Mouse (Mus musculus): Measurements from ENCODE around the gene Srrt. TPM values are rescaled to one million over a fixed set of nuclear protein-coding genes. Genes with fewer than 3 reads are reported as not detected.
A peak's percentile ranks its signal among the peaks of the same experiment; 100 is the strongest.

The Srrt gene
- polyA plus RNA-seq, 1 experiment from 2014 or later: 158 TPM

DNA sequence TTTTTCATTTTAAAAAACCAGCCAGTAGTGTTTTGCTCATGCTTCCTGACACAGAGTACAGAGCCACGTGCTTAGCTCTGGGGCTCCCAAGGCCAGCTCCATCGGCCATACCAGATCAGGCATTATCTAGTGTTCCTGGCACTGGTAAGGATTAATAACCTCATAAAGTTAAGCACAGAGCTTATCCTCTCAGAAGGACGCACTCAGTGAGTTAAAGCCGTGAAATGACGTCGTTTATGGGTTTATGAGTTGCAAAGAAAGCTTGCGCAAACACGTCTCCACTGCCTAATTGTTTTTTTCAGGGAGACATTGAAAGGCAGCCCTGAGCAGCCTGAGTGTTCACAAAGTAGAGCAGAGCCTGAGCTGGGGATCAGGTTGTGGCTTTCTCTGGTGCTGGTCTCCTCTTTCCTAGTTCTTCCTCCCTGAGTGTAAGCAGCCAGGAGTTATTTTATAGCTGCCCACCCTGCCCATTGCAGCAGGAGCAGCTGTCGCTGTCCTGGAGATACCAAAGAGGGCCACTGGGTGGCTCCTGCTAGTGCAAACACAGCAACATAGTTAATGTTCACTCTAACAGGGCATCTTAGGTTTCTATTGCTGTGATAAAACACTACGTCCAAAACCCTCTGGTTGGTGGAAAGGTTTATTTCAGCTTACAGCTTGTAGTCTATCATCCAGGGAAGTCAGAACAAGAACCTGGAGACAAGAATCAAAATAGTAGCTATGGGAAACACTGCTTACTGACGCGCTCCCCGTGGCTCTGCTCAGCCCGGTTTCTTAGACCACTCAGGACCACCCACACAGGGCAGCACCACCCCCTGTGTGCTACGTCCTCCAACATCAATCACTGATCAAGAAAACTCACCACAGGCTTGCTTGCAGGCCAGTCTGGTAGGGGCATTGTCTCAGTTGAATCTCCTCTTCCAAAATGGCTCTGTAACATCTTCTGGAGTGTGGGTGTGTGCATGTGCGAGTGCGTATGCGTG is 29.8 kb downstream of the Srrt start:
- H3K36me3 ChIP-seq (ENCODE audit: insufficient read depth, low read length): no peaks in the 10 kb centered on the region
- WGBS: 29% methylated on average over 18 of the region's 18 CpGs
- no peak overlapping the region for H3K4me3 ChIP-seq (ENCODE audit: low read length)
- no peak overlapping the region for H3K9ac ChIP-seq (replicated peaks; ENCODE audit: low read length)
- H3K4me2 ChIP-seq (replicated peaks; ENCODE audit: low read depth, low read length): 0 out of 2 replicates have a peak overlapping the region, but pooled peaks have one; percentile 1
- 0 out of 2 replicates have a peak, but pooled peaks cover 3% of the 10 kb centered on the region for H3K27me3 ChIP-seq (ENCODE audit: insufficient read depth, low read length)
- peaks cover 4% of the 10 kb centered on the region; the same call in 1 of the 2 replicates for H3K9me3 ChIP-seq (ENCODE audit: low read length)
- H3K27ac ChIP-seq (ENCODE audit: low read length): no peak overlapping the region
- ATAC-seq (ENCODE audit: low FRiP score, low TSS enrichment): 0 out of 2 replicates have a peak, but pooled peaks have one; percentile 61
- H3K4me1 ChIP-seq (ENCODE audit: insufficient read depth, low read length): 0 out of 2 replicates have a peak, but pooled peaks cover 4% of the 10 kb centered on the region

GRCm38 (mm10) chr5:137268131-137268910 is 39.2 kb downstream of the Srrt start:
- Histone ChIP-seq H3K4me1 (ENCODE audit: insufficient read depth, low read length) (peaks cover 7% of the 10 kb centered on the region), H3K9ac (replicated peaks; ENCODE audit: low read length) (0 out of 2 replicates have a peak overlapping the region, but pooled peaks have one; percentile 31), H3K9me3 (ENCODE audit: low read length) (peaks cover 4% of the 10 kb centered on the region; the same call in 1 of the 2 replicates), H3K27me3 (ENCODE audit: insufficient read depth, low read length) (no peaks in the 10 kb centered on the region), H3K27ac (ENCODE audit: low read length) (no peak overlapping the region), H3K4me3 (ENCODE audit: low read length) (peak overlapping the region; percentile 26), H3K4me2 (replicated peaks; ENCODE audit: low read depth, low read length) (peak overlapping the region; percentile 47), H3K36me3 (ENCODE audit: insufficient read depth, low read length) (no peaks in the 10 kb centered on the region)
- ATAC-seq (ENCODE audit: low FRiP score, low TSS enrichment): 0 out of 2 replicates have a peak, but pooled peaks have one; percentile 39
- WGBS: 23% methylated on average over 16 of the region's 18 CpGs

- no peak for ATAC-seq (ENCODE audit: low FRiP score, low TSS enrichment)
- Histone ChIP-seq H3K4me2 (replicated peaks; ENCODE audit: low read depth, low read length) (no peak overlapping the region), H3K9me3 (ENCODE audit: low read length) (no peaks in the 10 kb centered on the region), H3K36me3 (ENCODE audit: insufficient read depth, low read length) (no peaks in the 10 kb centered on the region), H3K4me3 (ENCODE audit: low read length) (no peak overlapping the region), H3K4me1 (ENCODE audit: insufficient read depth, low read length) (peaks cover 7% of the 10 kb centered on the region), H3K27me3 (ENCODE audit: insufficient read depth, low read length) (no peaks in the 10 kb centered on the region), H3K27ac (ENCODE audit: low read length) (no peak overlapping the region), H3K9ac (replicated peaks; ENCODE audit: low read length) (no peak overlapping the region)
- WGBS: 86% methylated on average over 11 of the region's 11 CpGs
Observed at GRCm38 (mm10) chr5:137264787-137265186, 42.7 kb downstream of the Srrt start.

DNA sequence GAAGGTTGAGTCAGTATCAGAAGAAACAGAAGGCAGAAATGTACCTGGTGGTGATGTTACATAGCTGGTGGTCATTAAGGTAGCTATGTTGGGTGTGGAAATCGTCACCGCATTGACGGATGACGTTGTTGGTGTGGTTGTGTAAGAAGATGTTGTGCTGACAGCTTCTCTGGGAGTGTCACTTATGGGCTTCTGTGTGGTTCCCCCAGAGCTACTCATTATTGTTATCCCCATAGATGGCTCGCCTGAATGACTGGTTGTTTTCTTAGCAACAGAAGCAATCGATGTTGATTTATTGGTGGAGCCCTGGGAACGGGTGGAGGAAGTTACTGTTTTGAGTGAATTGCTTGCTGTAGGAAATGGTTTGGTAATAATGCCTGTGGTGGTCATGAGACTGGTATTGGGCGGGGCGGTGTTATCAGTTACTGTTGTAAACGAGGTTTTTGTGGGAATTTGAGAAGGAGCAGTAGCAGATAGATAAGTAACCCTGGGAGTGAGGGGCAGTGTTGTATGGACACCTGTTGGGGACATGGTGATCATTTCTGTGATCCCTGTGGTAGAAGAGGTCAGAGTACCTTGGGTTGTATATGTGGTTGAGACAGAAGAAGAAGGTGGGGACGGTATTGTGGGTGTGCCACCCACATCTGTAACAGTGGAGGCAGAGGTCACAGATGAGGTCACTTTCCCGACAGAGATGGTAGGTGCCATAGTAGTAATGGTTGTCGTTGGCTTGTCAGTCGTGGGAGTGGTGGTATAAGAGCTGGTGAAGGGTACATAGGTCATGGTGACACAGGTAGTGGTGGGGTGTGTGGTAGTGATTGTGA is 43.4 kb downstream of the Srrt start:
- no peaks in the 10 kb centered on the region for H3K36me3 ChIP-seq (ENCODE audit: insufficient read depth, low read length)
- no peak overlapping the region for H3K4me2 ChIP-seq (replicated peaks; ENCODE audit: low read depth, low read length)
- no peak overlapping the region for H3K27ac ChIP-seq (ENCODE audit: low read length)
- no peak overlapping the region for H3K9ac ChIP-seq (replicated peaks; ENCODE audit: low read length)
- WGBS: 69% methylated on average over 14 of the region's 14 CpGs
- H3K4me3 ChIP-seq (ENCODE audit: low read length): no peak overlapping the region
- H3K4me1 ChIP-seq (ENCODE audit: insufficient read depth, low read length): peaks cover 7% of the 10 kb centered on the region
- no peaks in the 10 kb centered on the region for H3K27me3 ChIP-seq (ENCODE audit: insufficient read depth, low read length)
- ATAC-seq (ENCODE audit: low FRiP score, low TSS enrichment): no peak
- H3K9me3 ChIP-seq (ENCODE audit: low read length): no peaks in the 10 kb centered on the region

Small RNA genes lying within 50 kb of the gene (microRNA-seq; reads per million reads assigned to microRNA genes)
- gene Mir7036 (1.3 reads per million), gene Mir8116 (not detected)

Other genes with a start within 250 kb of the Srrt start
- 0.29 and 0.53 TPM in 2 replicates for gene Serpine1, start 235.4 kb downstream of the Srrt start, polyA plus RNA-seq (2015; fragmentation: Nextera tagmentation; extraction: Ambion mirVana)
- gene Trim56, start 191.5 kb downstream of the Srrt start, polyA plus RNA-seq (2015; fragmentation: Nextera tagmentation; extraction: Ambion mirVana): 9.4 and 11.9 TPM in 2 replicates
- gene Muc3, start 158.4 kb downstream of the Srrt start, polyA plus RNA-seq (2015; fragmentation: Nextera tagmentation; extraction: Ambion mirVana): not detected in 2 replicates
- gene Muc3a, start 95.3 kb downstream of the Srrt start, polyA plus RNA-seq (2015; fragmentation: Nextera tagmentation; extraction: Ambion mirVana): 0.21 and 0.32 TPM in 2 replicates
- gene Ache, start 20.2 kb downstream of the Srrt start, polyA plus RNA-seq (2015; fragmentation: Nextera tagmentation; extraction: Ambion mirVana): 3.0 and 3.1 TPM in 2 replicates
- gene Ufsp1, start 13.0 kb downstream of the Srrt start, polyA plus RNA-seq (2015; fragmentation: Nextera tagmentation; extraction: Ambion mirVana): 7.2 and 7.8 TPM in 2 replicates
- gene Trip6, start 6.7 kb upstream of the Srrt start, polyA plus RNA-seq (2015; fragmentation: Nextera tagmentation; extraction: Ambion mirVana): 90.1 and 102 TPM in 2 replicates
- gene Slc12a9, start 25.9 kb upstream of the Srrt start, polyA plus RNA-seq (2015; fragmentation: Nextera tagmentation; extraction: Ambion mirVana): 16.3 and 16.6 TPM in 2 replicates
- 53.7 and 55.3 TPM in 2 replicates for gene Ephb4, start 42.4 kb upstream of the Srrt start, polyA plus RNA-seq (2015; fragmentation: Nextera tagmentation; extraction: Ambion mirVana)
- gene Zan, start 169.4 kb upstream of the Srrt start, polyA plus RNA-seq (2015; fragmentation: Nextera tagmentation; extraction: Ambion mirVana): 0.11 and 0.17 TPM in 2 replicates
- gene Pop7, start 194.8 kb upstream of the Srrt start, polyA plus RNA-seq (2015; fragmentation: Nextera tagmentation; extraction: Ambion mirVana): 51.2 and 53.0 TPM in 2 replicates
- 11.9 and 12.2 TPM in 2 replicates for gene Gigyf1, start 210.9 kb upstream of the Srrt start, polyA plus RNA-seq (2015; fragmentation: Nextera tagmentation; extraction: Ambion mirVana)
- 0.24 and 0.36 TPM in 2 replicates for gene Epo, start 225.6 kb upstream of the Srrt start, polyA plus RNA-seq (2015; fragmentation: Nextera tagmentation; extraction: Ambion mirVana)
- 358 and 388 TPM in 2 replicates for gene Gnb2, start 225.8 kb upstream of the Srrt start, polyA plus RNA-seq (2015; fragmentation: Nextera tagmentation; extraction: Ambion mirVana)
- 0.40 and 0.96 TPM in 2 replicates for gene Actl6b, start 245.8 kb upstream of the Srrt start, polyA plus RNA-seq (2015; fragmentation: Nextera tagmentation; extraction: Ambion mirVana)

Data from kidney, embryonic 16.5 days (tissue).